Mouse (Mus musculus): ENCODE measurements around the gene Pkm. TPM values are rescaled to one million over a fixed set of nuclear protein-coding genes. Genes with fewer than 3 reads are reported as not detected.

Gene Pkm
- 1,339 and 2,086 TPM in 2 replicates for polyA plus RNA-seq (2012; rRNA removed; ENCODE audit: low replicate concordance)

DNA sequence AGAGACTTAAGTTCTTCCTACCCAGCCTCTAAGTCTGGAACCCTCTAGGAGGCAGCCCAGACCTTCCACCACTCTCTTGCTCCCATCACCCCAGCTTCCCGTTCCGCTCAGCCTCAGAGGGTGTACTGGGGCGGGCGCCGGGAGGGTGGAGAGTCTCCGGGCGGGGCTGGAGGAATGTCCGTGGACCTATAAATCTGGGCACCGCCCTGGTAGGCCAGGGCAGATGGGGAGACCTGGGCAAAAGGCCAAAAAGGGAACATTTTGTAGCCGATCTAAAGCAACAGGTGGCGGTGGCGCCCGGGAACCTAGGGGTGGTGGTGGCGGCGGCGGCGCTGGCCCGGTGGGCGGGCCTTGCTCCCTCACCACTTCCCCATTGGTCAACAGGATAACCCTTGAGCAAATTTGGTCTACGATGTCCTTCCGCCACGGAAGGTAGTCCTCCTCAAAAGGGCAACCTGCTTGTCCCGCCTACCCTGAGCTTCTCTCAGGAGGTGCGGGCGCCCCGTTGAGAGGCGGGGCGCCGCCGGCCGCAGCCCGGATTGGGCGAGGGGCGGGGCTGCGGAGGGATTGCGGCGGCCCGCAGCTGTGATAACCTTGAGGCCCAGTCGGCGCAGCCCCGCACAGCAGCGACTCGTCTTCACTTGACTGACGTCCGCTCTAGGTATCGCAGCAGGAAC, at the start of gene Pkm:
Gene Pkm, plus strand, starts transcription at position 411 of the 677 bp plus-strand sequence.

GRCm38 (mm10) chr9:59616622-59617306, 39.4 kb upstream of the Pkm start, which contains the start of gene Parp6:
Gene Parp6 (plus strand): TSS chr9:59617284.

DNA sequence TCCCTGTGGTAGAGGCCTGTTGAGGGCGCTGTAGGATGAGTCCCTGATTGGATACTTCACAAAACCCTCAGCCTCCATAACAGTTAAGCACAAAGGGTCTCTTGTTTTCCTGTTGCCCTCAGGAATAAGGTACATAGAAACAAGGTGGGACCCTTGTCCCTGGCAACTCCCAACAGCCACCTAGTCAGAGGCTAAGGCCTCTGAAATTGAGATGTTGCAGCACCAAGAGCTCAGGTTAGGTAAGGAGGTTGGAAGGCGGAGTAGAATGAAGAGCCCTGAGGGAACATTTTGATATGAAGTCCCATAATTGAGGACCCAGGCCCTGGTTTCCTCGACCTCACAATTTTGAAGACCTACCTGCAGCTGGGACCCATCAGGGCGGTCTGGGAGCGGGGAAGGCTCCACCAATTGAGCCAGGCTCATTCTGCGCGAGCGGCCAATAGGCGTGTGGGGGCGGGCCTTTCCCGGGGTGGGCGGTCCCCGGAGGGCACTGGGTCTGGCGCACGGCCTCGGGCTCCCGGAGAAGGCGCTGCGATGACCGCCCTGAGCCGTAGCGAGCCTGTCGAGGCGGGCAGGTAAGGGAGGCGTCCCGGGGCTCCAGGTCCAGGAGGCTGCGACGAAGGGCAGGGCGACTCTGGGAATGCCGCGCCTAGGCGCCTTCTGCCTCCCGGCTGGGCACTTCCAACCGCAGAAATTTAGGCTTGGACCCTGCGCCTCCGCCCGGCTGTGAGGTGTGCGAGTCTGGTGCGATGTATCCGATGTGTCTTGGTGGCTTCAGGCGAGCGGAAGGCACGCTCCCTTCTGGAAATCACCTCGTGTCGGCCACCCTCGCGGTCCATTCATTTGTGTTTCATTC, 23.7 kb downstream of the Pkm start, which contains the start of gene Gramd2:
Gene Gramd2, plus strand, starts transcription at position 467 of the 856 bp plus-strand sequence.

Other genes with a start within 250 kb of the Pkm start
- gene Arih1, start 169.8 kb upstream of the Pkm start, polyA plus RNA-seq (2012; rRNA removed; ENCODE audit: low replicate concordance), result 12.4 and 33.4 TPM in 2 replicates
- 130 and 137 TPM in 2 replicates for gene Hexa, start 116.8 kb upstream of the Pkm start, polyA plus RNA-seq (2012; rRNA removed; ENCODE audit: low replicate concordance)
- gene Tmem202, start 116.5 kb upstream of the Pkm start, polyA plus RNA-seq (2012; rRNA removed; ENCODE audit: low replicate concordance), result 0.50 and 0.55 TPM in 2 replicates
- gene Celf6, start 78.5 kb upstream of the Pkm start, polyA plus RNA-seq (2012; rRNA removed; ENCODE audit: low replicate concordance), result 0.04 TPM in 1 of 2 replicates, not detected in the other
- 20.1 and 45.8 TPM in 2 replicates for gene Parp6, start 39.1 kb upstream of the Pkm start, polyA plus RNA-seq (2012; rRNA removed; ENCODE audit: low replicate concordance)
- gene Gramd2, start 23.8 kb downstream of the Pkm start, polyA plus RNA-seq (2012; rRNA removed; ENCODE audit: low replicate concordance), result 1.1 and 2.1 TPM in 2 replicates
- gene Senp8, start 94.3 kb downstream of the Pkm start, polyA plus RNA-seq (2012; rRNA removed; ENCODE audit: low replicate concordance), result 2.8 and 10.3 TPM in 2 replicates
- 1.7 and 4.7 TPM in 2 replicates for gene Myo9a, start 94.5 kb downstream of the Pkm start, polyA plus RNA-seq (2012; rRNA removed; ENCODE audit: low replicate concordance)